8 mouse cellular contexts compared by ENCODE assay signal in genomic region chr2:122637526-122637997, GRCm38 (mm10). TPM values are rescaled to one million over a fixed set of nuclear protein-coding genes. Genes with fewer than 3 reads are reported as not detected.
DNase-seq lines count a peak whose midpoint lies in the region; ATAC-seq and TF ChIP-seq lines count a peak whose summit lies in the region.

No protein-coding gene starts in this region.

- H3K9ac ChIP-seq in hindbrain, postnatal 0 days (replicated peaks; ENCODE audit: low read length) = peak overlapping the region; percentile 17; the same call in 1 of the 2 replicates

- peak; percentile 88 for DNase-seq in gastrocnemius, postnatal 10 days
- DNase-seq in hindbrain, postnatal 0 days (ENCODE audit: low spot score) = peak; percentile 84
- peak; percentile 78 for DNase-seq in left cerebral cortex, postnatal 4 days
- peak; percentile 75 for DNase-seq in mesoderm, embryonic 11.5 days (ENCODE audit: low read depth, low spot score)
- peak; percentile 76 for DNase-seq in right cerebral cortex, postnatal 14 days
- peak; percentile 83 for DNase-seq in urinary bladder, postnatal 25 days (ENCODE audit: low spot score)

- H3K27me3 ChIP-seq in hindbrain, postnatal 0 days (ENCODE audit: insufficient read depth, low read length) = 0 out of 2 replicates have a peak, but pooled peaks cover 5% of the 10 kb centered on the region

- peaks cover 13% of the 10 kb centered on the region for H3K36me3 ChIP-seq in hindbrain, postnatal 0 days (ENCODE audit: insufficient read depth, low read length)

- H3K27ac ChIP-seq in hindbrain, postnatal 0 days = no peak overlapping the region

- peak; percentile 59 for ATAC-seq in activated CD4-positive, CD25-positive, alpha-beta regulatory T cell, adult 4 months
- ATAC-seq in common myeloid progenitor, adult 5-6 weeks (replicated peaks; ENCODE audit: low read depth, poor library complexity, severe bottlenecking) = peak; percentile 89
- peak; percentile 84 for ATAC-seq in hindbrain, postnatal 0 days

- intact Hi-C loops in left cerebral cortex, postnatal 4 days (cut with DNase I) = loop anchor here (10.0 kb wide), 1 partner anchor 117 kb away; no protein-coding TSS in a partner anchor

- H3K4me3 ChIP-seq in hindbrain, postnatal 0 days (ENCODE audit: low read length) = peak overlapping the region; percentile 40

- H3K9me3 ChIP-seq in hindbrain, postnatal 0 days (ENCODE audit: low read length) = no peaks in the 10 kb centered on the region

- peak; percentile 94 for TF ChIP-seq CTCF in hindbrain, postnatal 0 days (IDR thresholded peaks at IDR 0.05; ENCODE audit: low read depth)

- 2% methylated on average over 36 of the region's 36 CpGs for WGBS in hindbrain, postnatal 0 days

- 0 out of 2 replicates have a peak, but pooled peaks cover 2% of the 10 kb centered on the region for H3K4me1 ChIP-seq in hindbrain, postnatal 0 days (ENCODE audit: insufficient read depth, low read length)

- peak overlapping the region; percentile 64 for H3K4me2 ChIP-seq in hindbrain, postnatal 0 days (ENCODE audit: low read depth, low read length)

RNA-seq across cellular contexts. Expression of gene AA467197, which starts 0.8 kb away (rescaled TPM):
- under 1 TPM in 1 of 2 experiments, not detected in 1; 0.73 TPM for polyA plus RNA-seq in activated CD4-positive, CD25-positive, alpha-beta regulatory T cell, adult 4 months (2017; shearing (Covaris generic))
- 0.63 and 2.1 TPM in 2 replicates for total RNA-seq in common myeloid progenitor, adult 5-6 weeks (2017)
- under 1 TPM in 1 of 2 experiments, not detected in 1; 0.34 TPM for total RNA-seq in gastrocnemius, postnatal 10 days (2021)
- total RNA-seq in hindbrain, postnatal 0 days (2014; rRNA removed) = not detected in 2 replicates
- 0.66 and 1.3 TPM in 2 replicates for polyA plus RNA-seq in hindbrain, postnatal 0 days (2015; fragmentation: Nextera tagmentation; extraction: Ambion mirVana)
- not detected for total RNA-seq in left cerebral cortex, postnatal 4 days (2021)

RNA-seq across cellular contexts. Expression of gene Gatm, which starts 26.5 kb away (rescaled TPM):
- polyA plus RNA-seq in activated CD4-positive, CD25-positive, alpha-beta regulatory T cell, adult 4 months (2017; shearing (Covaris generic)) = under 1 TPM; 0.28 to 0.57 TPM
- 53.5 and 60.9 TPM in 2 replicates for total RNA-seq in common myeloid progenitor, adult 5-6 weeks (2017)
- 100 to 1,000 TPM; 181 to 186 TPM for total RNA-seq in gastrocnemius, postnatal 10 days (2021)
- 42.7 and 44.0 TPM in 2 replicates for total RNA-seq in hindbrain, postnatal 0 days (2014; rRNA removed)
- 72.9 and 78.1 TPM in 2 replicates for polyA plus RNA-seq in hindbrain, postnatal 0 days (2015; fragmentation: Nextera tagmentation; extraction: Ambion mirVana)
- 10 to 100 TPM; 63.7 to 69.4 TPM for total RNA-seq in left cerebral cortex, postnatal 4 days (2021)
